Mouse (Mus musculus): Measurements from ENCODE around the gene Cd101.

Gene Cd101

DNA sequence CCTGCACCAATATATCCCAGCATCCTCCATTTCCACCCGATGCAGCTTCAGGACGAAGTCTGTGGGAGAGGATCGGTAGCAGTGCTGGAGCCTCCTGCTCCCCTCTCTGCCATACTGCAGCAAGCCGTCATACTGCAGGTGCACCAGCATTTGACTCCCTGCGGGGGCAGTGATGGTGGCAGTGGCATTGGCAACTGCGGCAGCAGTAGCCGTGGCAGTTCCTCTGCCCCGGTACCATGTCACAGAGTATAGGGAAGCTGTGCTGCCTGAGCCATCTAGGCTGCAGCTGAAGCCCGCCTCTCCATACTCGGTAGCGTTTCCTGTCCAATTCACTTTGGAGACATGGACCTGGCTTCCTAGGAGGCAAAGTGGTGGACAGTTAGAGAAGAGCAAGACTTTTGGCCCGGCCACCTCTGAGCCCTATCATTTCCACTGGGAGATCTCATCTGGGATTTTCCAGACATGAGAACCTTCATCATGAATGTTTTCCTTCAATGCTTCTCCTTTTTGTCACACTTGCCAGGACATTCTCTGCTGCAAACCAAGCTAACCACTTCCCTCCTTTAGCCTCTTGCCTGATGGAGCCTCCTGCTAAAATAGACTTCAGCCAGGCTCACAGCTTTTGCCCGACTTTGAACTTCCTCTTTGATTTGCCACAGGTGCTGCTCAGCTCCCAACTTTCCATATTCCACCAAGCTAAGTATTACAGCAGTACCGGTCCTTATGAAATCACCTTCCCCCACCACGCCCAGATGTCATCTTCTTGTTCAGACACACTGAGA, 25.6 kb downstream of the Cd101 start:
- DNase-seq (ENCODE audit: low spot score in 2 of 2), result no peak

DNA sequence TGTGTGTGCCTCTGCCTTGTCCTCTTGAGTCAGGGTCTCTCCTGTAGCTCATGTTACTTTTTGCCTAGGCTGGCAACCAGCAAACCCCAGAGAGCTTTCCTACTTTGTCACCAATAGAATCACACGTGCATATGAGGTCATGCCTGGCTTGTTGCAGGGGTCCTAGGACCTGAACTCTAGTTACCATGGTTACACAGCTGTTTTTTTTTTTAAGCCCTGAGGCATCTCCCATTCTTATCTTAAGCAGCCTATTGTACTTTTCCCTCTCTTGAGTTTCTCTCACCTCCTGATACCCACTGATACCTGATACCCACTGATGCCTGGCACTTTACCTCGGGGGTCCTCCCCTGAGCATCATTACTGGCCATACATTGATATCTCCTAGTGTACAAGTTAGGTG, 29.6 kb downstream of the Cd101 start:
- no peak for DNase-seq (ENCODE audit: low spot score in 2 of 2)

DNA sequence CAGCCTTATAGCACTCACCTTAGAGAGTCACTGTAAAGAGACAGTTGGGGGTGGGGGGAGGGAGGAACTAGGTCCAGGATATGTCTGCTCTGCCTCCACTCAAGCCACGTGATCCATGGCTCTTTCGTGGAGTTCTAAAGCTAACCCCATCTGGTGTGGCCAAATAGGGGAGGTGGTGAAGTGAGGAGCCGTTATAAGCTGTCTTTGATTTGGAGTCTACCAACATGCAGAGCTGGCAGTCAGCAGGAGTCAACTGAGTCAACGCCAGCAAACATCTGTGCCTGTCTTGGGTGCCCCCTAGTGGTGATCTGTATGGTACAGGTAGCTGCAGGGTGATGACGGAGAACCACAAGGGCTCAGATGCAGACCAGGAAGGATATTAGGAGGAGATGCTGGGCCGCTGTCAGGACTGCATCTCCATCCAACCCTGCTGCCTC, 30.4 kb downstream of the Cd101 start:
- peak; percentile 50 to 73 for DNase-seq (ENCODE audit: low spot score in 2 of 2)

DNA sequence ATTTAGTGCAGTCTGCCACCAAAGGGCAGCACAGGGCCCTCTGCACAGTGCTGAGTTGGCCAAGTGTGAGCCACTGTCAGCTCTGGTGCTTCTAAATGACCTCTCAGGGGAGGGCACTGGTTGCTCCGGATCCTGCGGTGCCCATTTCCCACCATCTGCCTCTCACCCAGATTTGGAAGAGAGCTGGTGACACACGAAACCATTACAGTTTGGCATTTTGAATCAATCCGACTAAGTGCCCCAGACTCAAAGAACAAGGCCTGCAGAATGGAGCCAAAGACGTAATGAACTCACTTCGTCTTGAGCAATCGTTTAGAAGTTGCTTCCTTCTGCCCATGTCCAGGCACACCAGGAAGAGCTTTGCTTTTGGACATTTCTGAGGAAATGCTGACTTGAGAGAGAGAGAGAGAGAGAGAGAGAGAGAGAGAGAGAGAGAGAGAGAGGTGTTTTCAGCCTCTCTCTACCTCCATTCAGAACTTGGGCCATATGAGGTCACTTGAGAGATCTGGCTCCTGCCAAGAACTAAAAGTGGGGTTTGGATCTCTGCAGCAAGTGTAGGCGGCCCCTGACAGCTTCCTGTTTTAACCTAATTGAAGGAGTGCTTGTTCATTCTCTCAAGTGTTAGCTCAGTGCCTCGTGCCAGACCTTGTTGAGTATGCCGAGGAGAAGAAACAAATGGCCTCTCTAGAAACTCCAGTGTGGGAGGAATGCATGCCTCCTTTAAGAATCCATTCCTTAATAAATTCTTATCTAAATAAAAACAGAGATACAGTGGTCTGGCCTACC, 31.4 kb downstream of the Cd101 start:
- no peak for DNase-seq (ENCODE audit: low spot score in 2 of 2)

DNA sequence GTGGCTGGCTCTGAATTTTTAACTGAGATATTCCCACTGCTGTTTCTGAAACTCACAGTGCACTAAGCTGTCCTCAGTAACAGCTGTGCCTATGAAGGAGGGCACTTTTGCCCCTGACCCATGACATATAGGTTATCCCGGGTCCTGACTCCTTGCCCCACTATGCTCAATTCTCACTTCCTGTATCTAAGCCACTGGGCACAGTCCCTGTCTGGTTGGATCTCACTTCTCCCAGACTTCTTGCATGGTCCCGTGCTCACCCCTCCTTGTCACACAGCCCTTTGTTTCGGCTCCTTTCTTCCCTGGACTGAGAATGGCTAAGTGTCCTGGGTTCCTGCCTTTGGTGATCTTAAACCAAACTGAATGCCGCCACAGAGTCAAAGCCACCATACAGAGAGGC, 35.1 kb downstream of the Cd101 start:
- DNase-seq (ENCODE audit: low spot score in 2 of 2), result no peak

DNA sequence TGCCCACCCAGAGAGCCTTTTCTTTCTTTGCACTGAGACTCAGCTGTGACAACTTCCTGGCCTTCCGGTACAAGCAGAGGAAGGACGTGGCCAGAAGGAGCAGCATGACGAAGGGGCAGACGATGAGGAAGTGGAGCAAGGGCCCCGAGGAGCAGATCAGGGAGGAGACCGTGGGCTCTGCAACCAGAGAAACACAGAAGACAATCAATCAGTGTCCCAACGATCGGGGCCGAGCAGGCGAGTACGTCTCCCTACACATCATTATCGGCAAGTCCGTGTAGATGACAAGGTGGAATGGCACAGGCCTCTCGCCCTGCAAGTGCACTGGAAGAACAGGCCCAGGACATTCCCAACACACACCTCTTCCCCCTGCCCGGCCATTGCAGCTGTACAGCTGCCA, 35.6 kb downstream of the Cd101 start:
- no peak for DNase-seq (ENCODE audit: low spot score in 2 of 2)

DNA sequence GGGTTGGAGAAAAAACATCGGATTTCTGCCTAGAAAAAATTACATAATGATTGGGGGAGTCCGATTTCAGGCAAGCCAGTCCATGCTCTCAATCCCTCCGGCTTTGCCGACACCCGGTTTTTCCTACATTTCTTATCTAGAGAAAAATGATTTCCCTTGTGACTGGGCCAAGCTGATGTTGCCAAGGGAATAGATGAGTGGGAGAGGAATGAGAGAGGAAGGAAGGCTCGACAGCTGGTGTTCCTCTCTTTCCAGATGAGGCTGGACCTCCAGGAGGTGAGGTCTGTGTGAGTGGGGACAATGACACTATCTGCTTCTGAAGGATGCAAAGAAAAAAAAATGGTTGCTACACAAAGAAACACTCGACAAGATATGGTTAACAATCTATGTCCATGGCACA, 36.2 kb downstream of the Cd101 start:
- no peak for DNase-seq (ENCODE audit: low spot score in 2 of 2)

DNA sequence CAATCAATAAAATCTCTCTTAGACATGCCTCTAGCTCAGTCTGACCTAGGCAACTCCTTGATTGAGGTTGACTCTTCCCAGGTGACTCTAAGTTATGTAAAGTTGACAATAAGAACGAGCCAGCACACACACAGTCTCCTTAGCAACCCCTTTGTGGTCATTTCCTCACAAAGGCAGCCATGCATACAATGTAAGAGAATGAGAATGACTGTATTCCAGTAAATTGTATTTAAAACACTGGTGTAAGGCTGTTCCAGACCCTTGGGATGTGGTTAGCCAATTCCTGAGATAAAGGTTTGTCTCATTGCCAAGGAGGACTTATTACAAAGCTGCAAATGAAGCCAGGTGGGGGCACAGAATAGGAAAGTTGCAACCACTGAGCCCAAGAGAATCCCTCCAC, 39.1 kb downstream of the Cd101 start:
- DNase-seq (ENCODE audit: low spot score in 2 of 2), result no peak

DNA sequence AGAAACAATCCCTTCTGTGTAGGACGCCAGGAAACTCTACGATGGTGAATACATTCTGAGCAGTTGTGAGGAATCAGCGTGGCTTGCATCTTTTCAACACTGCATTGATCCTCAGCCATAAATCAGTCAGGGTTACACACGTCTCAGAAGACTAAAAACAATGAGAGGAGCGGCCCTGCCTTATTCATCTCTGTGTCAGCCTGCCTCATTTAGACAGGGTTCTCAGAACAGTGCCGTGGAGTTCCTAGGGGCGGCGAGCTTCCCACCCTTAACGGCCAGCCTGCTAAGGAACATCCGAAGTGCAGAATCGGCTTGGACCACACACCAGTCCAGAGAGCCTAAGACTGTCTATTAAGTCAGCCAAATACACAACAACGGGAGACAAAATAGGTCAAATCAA, 39.9 kb downstream of the Cd101 start:
- DNase-seq (ENCODE audit: low spot score in 2 of 2), result no peak

DNA sequence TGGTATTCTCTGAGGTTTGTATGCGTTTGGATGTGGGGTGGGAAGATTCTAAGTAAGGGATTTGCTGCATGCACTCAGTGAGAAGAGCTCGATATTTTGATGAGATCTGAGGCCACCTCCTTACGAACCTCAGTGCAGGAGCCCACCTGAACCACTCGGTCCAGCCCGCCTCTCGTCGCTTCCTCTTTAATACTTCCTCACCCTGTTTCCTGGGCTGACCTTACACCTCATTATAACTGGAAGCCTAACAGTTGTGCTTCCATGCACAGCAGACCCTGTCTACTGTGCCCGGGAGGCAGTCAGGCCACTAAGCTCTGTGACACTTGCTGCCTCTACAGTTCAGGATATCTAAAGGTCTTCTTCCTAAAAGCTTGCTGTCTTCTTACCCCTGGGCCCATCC, 50.1 kb downstream of the Cd101 start:
- DNase-seq (ENCODE audit: low spot score in 2 of 2), result no peak

DNA sequence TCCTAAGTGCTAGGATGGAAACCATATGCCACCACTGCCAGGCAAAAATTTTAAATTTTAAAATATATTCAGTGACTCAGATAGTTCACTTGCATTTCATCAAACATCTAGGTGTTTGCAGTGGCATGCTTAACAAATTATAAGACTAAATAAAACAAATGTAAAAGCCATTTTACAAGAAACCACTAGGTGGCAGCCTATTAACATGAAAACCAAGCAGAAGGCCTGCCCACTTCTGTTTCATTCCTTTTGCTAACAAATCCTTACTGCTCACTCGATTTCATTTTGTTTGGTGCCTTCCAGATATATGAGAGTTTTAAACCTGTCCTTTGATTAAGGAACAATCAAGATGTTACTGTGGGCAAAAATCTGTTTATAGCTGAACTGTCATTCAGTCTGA, 55.5 kb downstream of the Cd101 start:
- no peak for DNase-seq (ENCODE audit: low spot score in 2 of 2)

DNA sequence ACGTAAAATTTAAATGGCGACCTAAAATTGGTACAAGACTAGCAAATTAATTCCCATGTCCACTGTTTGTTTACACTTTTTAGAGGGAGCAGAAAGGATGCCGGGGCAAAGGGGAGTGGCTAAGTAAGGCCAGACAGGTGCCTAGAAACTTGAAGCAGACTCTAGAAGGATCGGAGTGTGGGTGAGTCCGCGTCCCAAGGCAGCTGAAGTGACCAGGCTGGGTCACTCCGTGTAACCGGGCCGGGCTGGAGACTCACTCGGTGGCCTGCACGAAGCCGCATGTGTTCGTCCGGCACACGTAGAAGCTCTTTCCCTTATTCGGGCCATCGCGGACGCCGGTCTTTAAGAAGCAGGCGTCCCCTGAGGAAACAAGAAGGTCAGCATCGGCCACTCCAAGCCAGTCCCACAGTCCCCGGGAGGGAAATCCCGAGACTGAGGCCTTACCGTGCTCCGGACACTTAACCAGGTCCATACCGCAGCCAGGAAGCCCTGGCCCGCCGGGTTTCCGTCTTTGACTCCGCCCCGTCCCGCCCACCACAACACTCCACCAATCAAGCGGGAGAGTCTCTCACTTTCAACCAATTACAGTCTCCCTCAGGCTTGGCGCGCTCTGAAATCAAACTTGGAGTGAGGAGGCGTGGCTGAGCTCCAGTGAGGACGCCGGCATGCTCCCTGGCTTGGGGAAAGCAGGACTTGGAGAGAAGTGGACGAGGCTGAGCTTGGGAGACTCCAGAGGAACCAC, 60.0 kb downstream of the Cd101 start, which contains the start of gene Ttf2:
Gene Ttf2 (minus strand): TSS at position 488 of the 742 bp plus-strand sequence.
- DNase-seq (ENCODE audit: low spot score in 2 of 2), result peak; percentile 89 to 90

DNA sequence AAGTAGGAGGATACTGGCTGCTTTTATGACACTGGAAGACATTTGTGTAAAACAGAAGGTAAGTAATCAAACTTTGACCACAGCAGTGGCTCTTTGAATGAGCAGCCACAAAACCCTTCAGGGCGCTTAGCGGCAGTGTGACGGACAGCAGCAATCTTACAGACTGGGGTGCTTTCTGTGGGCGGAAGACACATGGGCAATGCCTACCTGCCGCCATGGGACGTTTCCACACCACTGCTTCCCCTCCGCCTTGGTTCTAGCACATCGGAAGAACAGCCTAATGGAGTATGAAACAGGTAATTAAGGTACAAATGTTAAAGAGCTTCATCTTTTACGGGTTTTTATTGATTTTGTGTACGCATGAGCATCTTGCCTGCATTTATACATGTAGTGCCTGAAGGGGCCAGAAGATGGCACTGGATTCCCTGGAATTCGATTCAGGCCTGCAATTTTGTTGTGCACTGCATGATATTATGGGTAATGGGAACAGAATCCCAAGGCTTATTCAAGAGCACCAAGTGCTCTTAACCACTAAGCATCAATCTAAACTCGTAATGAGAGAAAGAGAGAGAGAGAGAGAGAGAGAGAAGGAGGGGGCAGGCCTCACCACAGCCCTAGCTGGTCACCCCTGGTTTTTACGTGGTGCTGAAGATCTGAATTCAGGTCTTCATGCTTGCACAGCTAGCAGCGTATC, 65.4 kb downstream of the Cd101 start:
- no peak for DNase-seq (ENCODE audit: low spot score in 2 of 2)

DNA sequence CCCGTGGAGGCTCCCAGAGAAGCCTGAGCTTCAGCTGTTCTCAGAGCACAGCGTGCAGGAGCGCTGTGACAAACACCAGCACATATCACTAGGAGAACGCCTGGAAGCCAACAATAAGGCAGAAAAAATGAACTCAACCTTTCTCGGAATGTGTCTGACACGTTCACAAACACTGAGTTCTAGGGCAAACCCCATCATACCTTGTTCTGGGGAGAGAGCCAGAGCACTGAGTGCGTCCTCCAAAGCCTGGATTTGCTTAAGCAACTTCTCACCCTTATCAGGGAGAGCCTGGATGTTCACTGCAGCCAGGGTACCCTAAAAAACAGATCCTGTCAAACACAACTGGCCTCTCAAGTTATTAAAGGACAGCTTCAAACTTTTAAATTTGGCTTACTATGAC, 67.9 kb downstream of the Cd101 start:
- no peak for DNase-seq (ENCODE audit: low spot score in 2 of 2)

DNA sequence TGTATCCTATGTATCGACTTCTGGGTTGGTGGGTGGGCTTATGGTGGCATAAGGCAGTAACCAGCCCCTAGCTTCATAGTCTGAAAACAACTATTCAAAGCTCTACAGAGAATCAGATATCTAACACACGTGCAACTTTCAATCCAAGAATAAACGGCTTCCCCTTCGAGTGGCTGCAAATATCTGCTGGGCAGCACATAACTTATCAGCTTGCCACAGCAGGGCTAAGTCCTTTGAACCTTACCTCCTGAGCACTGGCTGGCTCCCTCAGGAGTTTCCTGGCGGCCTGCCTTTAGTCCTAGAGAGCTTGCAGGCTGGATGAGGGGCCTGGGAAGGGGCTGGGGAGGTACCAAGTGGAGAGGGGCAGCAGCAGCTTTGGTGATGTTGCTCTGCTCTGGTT, 68.3 kb downstream of the Cd101 start:
- no peak for DNase-seq (ENCODE audit: low spot score in 2 of 2)

DNA sequence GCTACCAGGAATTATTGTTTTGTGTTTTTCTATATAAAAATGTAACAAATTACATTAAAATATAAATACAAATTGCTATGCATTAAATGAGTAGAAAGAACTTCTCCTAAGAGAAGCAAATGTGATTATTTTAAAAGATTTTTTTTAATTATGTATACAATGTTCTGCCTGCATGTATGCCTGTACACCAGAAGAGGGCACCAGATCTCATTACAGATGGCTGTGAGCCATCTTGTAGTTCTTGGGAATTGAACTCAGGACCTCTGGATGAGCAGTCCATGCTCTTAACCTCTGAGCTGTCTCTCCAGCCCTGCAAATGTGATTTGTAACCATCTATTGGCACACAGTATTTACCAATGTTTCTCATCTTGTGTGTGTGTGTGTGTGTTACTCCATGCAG, 74.7 kb downstream of the Cd101 start:
- no peak for DNase-seq (ENCODE audit: low spot score in 2 of 2)

DNA sequence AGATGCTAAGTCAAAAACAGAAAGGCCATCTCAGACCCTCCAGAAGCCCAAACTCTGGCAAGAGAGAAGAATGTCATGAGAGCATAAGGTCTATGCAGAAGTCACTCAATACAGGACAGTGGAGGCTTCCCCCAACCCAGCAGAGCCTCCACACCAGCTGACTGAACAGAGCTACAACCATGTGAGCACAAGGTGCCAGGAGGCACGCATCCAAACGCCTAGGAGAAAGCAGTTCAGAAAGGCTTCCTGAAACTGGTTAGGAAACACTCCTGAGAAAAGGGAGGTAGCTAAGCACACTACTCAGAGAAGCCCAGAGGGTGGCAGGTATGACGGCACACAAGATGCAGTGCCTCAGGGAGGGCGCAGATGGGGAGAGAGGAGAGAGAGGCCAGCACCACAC, 77.8 kb downstream of the Cd101 start:
- no peak for DNase-seq (ENCODE audit: low spot score in 2 of 2)

DNA sequence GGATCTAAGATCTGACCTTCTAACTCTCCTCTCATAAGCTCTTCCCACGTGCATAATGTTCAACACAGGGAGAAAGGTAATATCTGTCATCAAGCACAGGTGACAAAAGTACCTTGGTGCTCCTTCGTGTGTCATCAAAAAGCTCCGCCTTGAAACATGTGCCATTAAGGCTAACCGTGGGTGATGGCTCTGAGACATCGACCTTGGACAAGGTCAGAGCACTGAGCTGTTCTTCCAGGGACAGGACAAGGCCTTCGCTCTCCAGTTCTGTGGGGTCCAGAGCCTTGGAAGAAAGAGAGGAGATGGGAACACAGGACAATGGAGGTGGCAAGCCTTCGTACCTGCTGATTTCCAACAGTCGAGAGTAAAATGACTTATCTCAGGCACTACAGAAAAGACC, 82.1 kb downstream of the Cd101 start:
- no peak for DNase-seq (ENCODE audit: low spot score in 2 of 2)
